Mouse (Mus musculus): Measurements from ENCODE around the gene Gpr22.

GRCm38 (mm10) chr12:31726707-31727106 is 13.0 kb upstream of the Gpr22 start:
- no peak for TF ChIP-seq GATA1 (IDR thresholded peaks at IDR 0.05; ENCODE audit: low read length)
- TF ChIP-seq TAL1 (IDR thresholded peaks at IDR 0.05; ENCODE audit: low read length), result no peak

Measured in erythroblast, embryonic 14.5 days (primary cell).